Mouse (Mus musculus) gastrocnemius, postnatal 14 days (tissue): ENCODE results near the gene Map6. TPM values are rescaled to one million over a fixed set of nuclear protein-coding genes. Genes with fewer than 3 reads are reported as not detected.
"Not testable (repeated sequence)": the region's sequence is repeated elsewhere in the genome, so short reads cannot be mapped to it uniquely, and the experiment has no call there.

Experiments
- DNase-seq: peaks from one replicate; pipeline ENCODE4 v3.0.0; 2021; ENCODE audit warnings: mixed read lengths
- intact Hi-C: fragments of 180-260 bp; cut with DNase I; formaldehyde crosslinking; loops from one replicate; pipeline ENCODE4 v1.15.1; 2025; ENCODE audit warnings: low total_unique reads
- total RNA-seq, 2 experiments: library from RNA; stranded (reverse); gene quantifications; 2 replicates each; pipeline ENCODE4 v1.2.3; 2021

Map6 gene
- total RNA-seq, 2 experiments from 2014 or later: 3.9 to 6.6 TPM

GRCm38 (mm10) chr7:99349782-99350720, 82.8 kb downstream of the Map6 start:
- intact Hi-C loops: no loop called here
- no peak for DNase-seq

GRCm38 (mm10) chr7:99351104-99351801, 84.0 kb downstream of the Map6 start:
- intact Hi-C loops: no loop called here
- peak; percentile 62 for DNase-seq

- intact Hi-C loops: no loop called here
- DNase-seq: no peak
Measured at GRCm38 (mm10) chr7:99351802-99352517, 84.7 kb downstream of the Map6 start.

GRCm38 (mm10) chr7:99352526-99353400, 85.5 kb downstream of the Map6 start, which contains the start of gene Serpinh1:
Serpinh1 (minus strand) TSS chr7:99353239.
- peak; percentile 92 for DNase-seq
- intact Hi-C loops: no loop called here

DNA sequence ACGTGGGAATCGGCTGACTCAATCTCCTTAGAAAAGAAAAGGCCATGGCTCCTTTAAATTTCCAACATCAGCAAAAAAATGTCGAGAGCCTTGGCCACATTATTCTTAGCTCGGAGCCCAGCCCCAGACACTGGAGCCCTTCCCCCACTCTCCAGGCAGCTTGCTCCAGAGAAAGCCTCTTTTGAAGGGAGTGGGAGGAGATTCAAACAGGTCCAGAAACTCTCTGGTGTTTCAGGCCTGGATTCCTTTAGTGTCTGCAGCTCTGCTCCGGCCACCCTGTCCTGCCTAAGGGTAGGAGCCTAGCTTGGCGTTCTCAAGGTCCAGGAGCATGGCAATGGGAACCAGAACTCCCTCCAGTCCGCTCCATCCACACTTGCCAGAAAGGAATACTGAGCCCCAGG, 88.5 kb downstream of the Map6 start:
- peak; percentile 83 for DNase-seq
- intact Hi-C loops: no loop called here

- peak; percentile 69 for DNase-seq
- intact Hi-C loops: no loop called here
Measured at GRCm38 (mm10) chr7:99356244-99356930, 89.1 kb downstream of the Map6 start.

- DNase-seq: peak; percentile 40
- intact Hi-C loops: no loop called here
Measured at GRCm38 (mm10) chr7:99357201-99357600, 90.0 kb downstream of the Map6 start.

GRCm38 (mm10) chr7:99358371-99358770, 91.1 kb downstream of the Map6 start:
- no peak for DNase-seq
- intact Hi-C loops: no loop called here

DNA sequence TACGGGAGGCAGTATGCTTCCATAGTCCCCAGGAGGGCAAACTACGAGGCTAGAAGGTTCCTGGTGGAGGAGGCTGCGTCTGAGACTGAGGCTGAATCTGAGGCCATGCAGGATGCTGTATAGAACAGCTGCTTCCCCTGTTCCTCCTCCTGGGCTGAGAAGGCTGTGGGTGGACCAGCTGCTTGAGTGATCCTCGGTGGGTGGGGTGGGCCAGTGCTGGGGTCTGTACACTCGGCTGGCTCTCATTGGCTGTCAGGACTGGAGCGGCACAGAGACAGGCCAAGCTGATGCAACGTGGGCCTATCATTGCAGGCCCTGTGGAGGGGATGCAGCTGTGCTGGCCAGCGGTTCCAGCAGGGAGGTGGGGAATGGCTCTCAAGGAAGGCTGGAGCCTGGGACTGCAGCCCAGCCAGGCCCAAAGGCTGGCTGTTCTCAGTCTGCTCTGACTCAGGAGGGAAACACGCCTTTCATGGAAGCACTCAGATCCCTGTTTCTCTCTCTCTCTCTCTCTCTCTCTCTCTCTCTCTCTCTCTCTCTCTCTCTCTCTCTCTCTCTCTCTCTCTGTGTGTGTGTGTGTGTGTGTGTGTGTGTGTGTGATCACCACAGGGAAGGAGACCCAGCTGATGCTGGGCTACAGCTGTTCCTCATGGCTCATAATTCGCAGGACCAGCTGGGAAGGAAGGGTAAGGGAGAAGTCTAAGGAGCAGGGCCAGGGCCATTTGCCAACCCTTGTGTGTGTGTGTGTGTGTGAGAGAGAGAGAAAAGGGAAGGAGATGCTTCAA, 93.0 kb downstream of the Map6 start:
- peak; percentile 93 for DNase-seq
- intact Hi-C loops: no loop called here

DNA sequence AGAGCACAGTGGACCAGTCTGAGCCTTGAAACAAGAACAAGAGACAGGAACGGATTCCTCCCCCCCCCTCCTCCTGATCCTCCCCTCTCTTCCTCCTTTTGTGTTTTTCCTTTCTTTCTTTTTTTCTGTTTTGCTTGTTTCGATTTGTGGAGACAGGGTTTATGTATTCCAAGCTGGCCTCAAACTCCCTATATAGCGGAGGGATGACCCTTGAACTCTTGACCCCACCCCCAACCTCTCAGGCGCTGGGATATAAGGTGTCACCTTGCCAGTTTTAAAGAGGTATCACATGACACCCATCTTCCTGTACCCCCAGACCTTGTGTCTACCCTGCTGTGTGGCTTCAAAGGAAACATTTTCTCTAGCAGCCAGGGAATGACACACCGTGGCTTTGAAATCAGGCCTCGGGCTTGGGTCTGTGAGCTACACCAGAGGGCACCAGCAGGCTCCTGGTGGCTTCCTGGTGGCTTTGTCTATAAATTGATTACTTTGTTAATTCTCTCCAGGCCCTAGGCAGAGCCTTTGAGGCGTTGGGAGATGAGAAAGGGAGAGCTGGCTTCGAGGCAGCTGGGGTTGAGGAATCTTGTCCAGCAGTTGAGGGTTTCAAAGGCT, 93.7 kb downstream of the Map6 start:
- intact Hi-C loops: no loop called here
- no peak for DNase-seq

- no peak for DNase-seq
- intact Hi-C loops: loop anchor here (2.0 kb wide), 1 partner anchor 27 kb away; no protein-coding TSS in a partner anchor
Measured at GRCm38 (mm10) chr7:99362137-99362536, 94.9 kb downstream of the Map6 start.

DNA sequence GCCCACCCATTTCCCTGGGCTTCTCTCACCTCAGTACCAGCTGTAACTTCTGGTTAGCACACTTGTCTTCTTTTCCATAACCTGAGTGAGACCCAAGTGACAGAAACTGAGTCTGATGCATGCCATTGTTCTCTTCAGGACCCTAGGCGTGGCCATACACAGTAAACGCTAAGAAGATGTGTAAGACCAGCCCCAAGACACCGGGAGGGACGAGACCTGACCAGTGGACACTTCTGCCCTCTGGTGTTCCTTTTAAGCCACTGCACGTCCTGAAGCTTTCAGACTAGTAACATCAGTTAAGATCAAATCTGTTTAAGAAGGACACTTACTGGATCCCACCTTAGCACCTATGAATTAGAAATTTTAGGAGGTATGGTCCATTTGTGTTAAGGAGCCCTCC, 97.8 kb downstream of the Map6 start:
- intact Hi-C loops: no loop called here
- peak; percentile 73 for DNase-seq

- intact Hi-C loops: no loop called here
- no peak for DNase-seq
Measured at GRCm38 (mm10) chr7:99366716-99367115, 99.5 kb downstream of the Map6 start.

GRCm38 (mm10) chr7:99374325-99374724, 107.1 kb downstream of the Map6 start:
- not testable (repeated sequence) for DNase-seq
- intact Hi-C loops: loop anchor here (2.0 kb wide), 1 partner anchor 76 kb away; no protein-coding TSS in a partner anchor

- peak; percentile 60 for DNase-seq
- intact Hi-C loops: loop anchor here (2.0 kb wide), 1 partner anchor 75 kb away; no protein-coding TSS in a partner anchor
Measured at GRCm38 (mm10) chr7:99375455-99375854, 108.2 kb downstream of the Map6 start.

GRCm38 (mm10) chr7:99378870-99379269, 111.6 kb downstream of the Map6 start:
- no peak for DNase-seq
- intact Hi-C loops: no loop called here
